Mouse (Mus musculus) brain, embryonic 14.5 days (tissue): Measurements from ENCODE around the gene Sulf2.

Experiments
- CTCF ChIP-seq: fragments of 200-500 bp; IDR thresholded peaks from 2 replicates; pipeline ENCODE4 v1.5.1; 2012; ENCODE audit warnings: inconsistent platforms, mild to moderate bottlenecking, moderate library complexity, borderline replicate concordance; ENCODE audit not compliant: insufficient read depth, insufficient read length; ENCODE audit errors: extremely low read depth
- POLR2A ChIP-seq: fragments of 200-500 bp; IDR thresholded peaks from 2 replicates; pipeline ENCODE4 v1.6.1; 2012; ENCODE audit warnings: mild to moderate bottlenecking, inconsistent platforms, borderline replicate concordance; ENCODE audit not compliant: poor library complexity, insufficient read depth, insufficient read length, severe bottlenecking; ENCODE audit errors: extremely low read depth

- TF ChIP-seq POLR2A (no peak), CTCF (no peak)
These were observed 41.6 kb upstream of the Sulf2 start for GRCm38 (mm10) chr2:166197064-166197463.
